Mouse (Mus musculus) kidney, adult 2 months (tissue): ENCODE results near the gene Sltm.
"Not testable (repeated sequence)": the region's sequence is repeated elsewhere in the genome, so short reads cannot be mapped to it uniquely, and the experiment has no call there.

ENCODE experiments used
- CTCF ChIP-seq: fragments of 200-500 bp; conservative IDR thresholded peaks from 2 replicates; pipeline ENCODE4 v1.5.1; 2011; ENCODE audit warnings: low read depth, mild to moderate bottlenecking, control low read depth, low read length, moderate library complexity, mixed read lengths; ENCODE audit not compliant: insufficient read depth, insufficient read length
- POLR2A ChIP-seq: fragments of 200-500 bp; IDR thresholded peaks from one replicate; pipeline ENCODE4 v1.6.1; 2011; ENCODE audit warnings: low read depth, low read length, control low read depth

DNA sequence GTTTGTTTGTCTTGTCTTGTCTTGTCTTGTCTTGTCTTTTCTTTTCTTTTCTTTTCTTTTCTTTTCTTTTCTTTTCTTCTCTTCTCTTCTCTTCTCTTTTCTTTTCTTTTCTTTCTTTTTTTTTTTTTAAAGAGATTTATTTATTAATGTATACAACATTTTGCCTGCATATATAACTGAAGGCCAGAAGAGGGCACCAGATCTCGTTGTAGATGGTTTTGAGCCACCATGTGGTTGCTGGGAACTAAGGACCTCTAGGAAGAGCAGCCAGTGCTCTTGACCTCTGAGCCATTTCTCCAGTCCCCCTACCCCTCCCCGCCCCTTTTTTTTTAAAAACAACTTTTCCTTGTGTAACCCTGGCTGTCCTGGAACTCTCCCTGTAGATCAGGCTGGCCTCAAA, 9.7 kb downstream of the Sltm start:
- TF ChIP-seq CTCF, POLR2A: not testable (repeated sequence)
